Mouse (Mus musculus) midbrain, embryonic 16.5 days (tissue): ENCODE measurements around the gene Tmc8. TPM values are rescaled to one million over a fixed set of nuclear protein-coding genes. Genes with fewer than 3 reads are reported as not detected.
"Not testable (repeated sequence)": the region's sequence is repeated elsewhere in the genome, so short reads cannot be mapped to it uniquely, and the experiment has no call there.

Experiments used
- ATAC-seq: fragments of 200-750 bp; cut with Nextera tagmentation; 2 replicates; pipeline ENCODE4 v1.8.0; 2017; ENCODE audit warnings: moderate TSS enrichment
- H3K27ac ChIP-seq: fragments of 300-500 bp; sonication (generic); 2 replicates; pipeline ENCODE4 v1.5.1; 2014; ENCODE audit warnings: mild to moderate bottlenecking, low read length, mixed read lengths
- H3K27me3 ChIP-seq: fragments of 300-500 bp; sonication (generic); 2 replicates; pipeline ENCODE4 v1.6.1; 2014; ENCODE audit warnings: low read depth, low read length, mixed read lengths; ENCODE audit not compliant: control insufficient read depth, insufficient read depth
- H3K36me3 ChIP-seq: fragments of 300-500 bp; sonication (generic); 2 replicates; pipeline ENCODE4 v1.6.1; 2014; ENCODE audit warnings: mild to moderate bottlenecking, low read length, moderate library complexity, mixed read lengths; ENCODE audit not compliant: control insufficient read depth, insufficient read depth
- H3K4me1 ChIP-seq: fragments of 300-500 bp; sonication (generic); 2 replicates; pipeline ENCODE4 v1.6.1; 2014; ENCODE audit warnings: mild to moderate bottlenecking, low read length, mixed read lengths; ENCODE audit not compliant: control insufficient read depth, insufficient read depth
- H3K4me2 ChIP-seq: fragments of 300-500 bp; sonication (generic); 2 replicates; pipeline ENCODE4 v1.6.1; 2014; ENCODE audit warnings: mild to moderate bottlenecking, low read length, mixed read lengths
- H3K4me3 ChIP-seq: fragments of 300-500 bp; sonication (generic); 2 replicates; pipeline ENCODE4 v1.5.1; 2014; ENCODE audit warnings: low read depth, mild to moderate bottlenecking, low read length, moderate library complexity, mixed read lengths
- H3K9ac ChIP-seq: fragments of 300-500 bp; sonication (generic); 2 replicates; pipeline ENCODE4 v1.6.1; 2014; ENCODE audit warnings: low read depth, low read length, mixed read lengths
- H3K9me3 ChIP-seq: fragments of 300-500 bp; sonication (generic); replicated peaks from 2 replicates; pipeline ENCODE4 v1.6.1; 2014; ENCODE audit warnings: mild to moderate bottlenecking, low read length, mixed read lengths; ENCODE audit not compliant: control insufficient read depth, poor library complexity, severe bottlenecking
- WGBS: fragments of 180-500 bp; shearing (Covaris S2); extraction: QIAGEN DNeasy Blood & Tissue Kit; methylation state at CpG from one replicate; pipeline ENCODE4 v1.1.7; 2014; 5-methylcytosine and 5-hydroxymethylcytosine counted together
- polyA plus RNA-seq: library from polyadenylated mRNA; unstranded; fragments of >200 nt; fragmentation: Nextera tagmentation; extraction: Ambion mirVana; gene quantifications from 2 replicates; pipeline ENCODE4 v1.2.1, GENCODE M21; 2015

Gene Tmc8
- polyA plus RNA-seq, 1 experiment from 2014 or later = 0.73 TPM

DNA sequence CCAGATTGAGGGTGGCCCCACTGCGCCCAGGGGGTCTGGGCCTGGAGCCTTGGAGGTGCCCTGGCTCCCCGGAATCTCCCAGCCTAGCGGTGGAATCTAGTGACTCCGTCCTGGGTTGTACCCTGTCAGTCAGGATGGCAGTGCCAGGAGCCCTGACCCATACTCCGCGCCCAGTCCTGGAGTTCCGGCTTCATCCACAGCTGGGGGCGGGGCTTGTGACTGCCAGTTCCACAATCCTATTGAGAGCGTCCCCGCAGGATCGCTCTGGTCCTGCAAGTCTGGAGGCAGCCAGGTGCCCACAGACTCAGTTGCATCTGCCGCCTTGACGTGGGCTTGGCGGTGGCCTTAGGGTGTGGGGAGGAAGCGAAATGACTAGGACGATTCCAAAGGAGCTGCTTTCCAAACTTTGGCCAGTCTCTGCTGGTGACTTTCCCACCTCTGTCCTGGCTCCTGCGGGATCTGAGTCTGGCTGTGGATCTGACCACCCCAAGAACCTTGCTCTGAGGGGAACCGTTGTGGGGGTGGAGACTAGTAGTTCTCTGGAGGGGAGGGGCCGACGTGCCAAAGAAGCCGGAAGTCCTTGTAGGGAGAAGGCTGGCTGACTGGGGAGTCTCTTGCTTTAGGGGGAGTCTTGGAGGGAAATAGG lies 28.6 kb downstream of the Tmc8 start:
- Histone ChIP-seq H3K9ac (peak overlapping the region; percentile 49), H3K4me1 (peaks cover 10% of the 10 kb centered on the region; the same call in 1 of the 2 replicates), H3K36me3 (no peaks in the 10 kb centered on the region), H3K4me3 (peak overlapping the region; percentile 46), H3K27me3 (peaks cover 14% of the 10 kb centered on the region), H3K9me3 (no peaks in the 10 kb centered on the region), H3K27ac (no peak overlapping the region), H3K4me2 (peak overlapping the region; percentile 95)
- WGBS = under 1% methylated on average over 21 of the region's 21 CpGs
- peak; percentile 85 for ATAC-seq

DNA sequence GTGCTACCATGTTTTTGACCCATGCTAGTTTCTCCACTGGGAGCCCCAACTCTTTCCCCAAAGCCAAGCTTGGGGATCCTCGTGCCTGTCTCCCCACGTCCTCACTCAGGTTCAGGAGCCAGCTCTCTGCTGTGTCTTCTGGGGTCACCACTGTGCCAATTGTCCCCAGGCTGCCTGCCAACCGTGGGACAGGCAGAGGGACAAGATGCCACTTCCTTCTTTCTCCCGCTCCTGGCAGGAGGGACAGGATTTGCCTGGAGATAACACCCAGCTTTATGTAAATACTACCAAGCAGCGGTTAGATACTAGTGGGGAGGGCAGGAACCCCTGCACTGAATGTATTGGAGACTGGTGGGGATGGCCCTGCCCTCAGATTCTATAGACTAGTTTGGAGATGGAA lies 32.0 kb downstream of the Tmc8 start:
- Histone ChIP-seq H3K36me3 (no peaks in the 10 kb centered on the region), H3K9me3 (no peaks in the 10 kb centered on the region), H3K9ac (no peak overlapping the region), H3K27ac (no peak overlapping the region), H3K27me3 (peaks cover 12% of the 10 kb centered on the region), H3K4me3 (no peak overlapping the region), H3K4me2 (no peak overlapping the region), H3K4me1 (peaks cover 10% of the 10 kb centered on the region; the same call in 1 of the 2 replicates)
- no peak for ATAC-seq
- 77% methylated on average over 5 of the region's 5 CpGs for WGBS

DNA sequence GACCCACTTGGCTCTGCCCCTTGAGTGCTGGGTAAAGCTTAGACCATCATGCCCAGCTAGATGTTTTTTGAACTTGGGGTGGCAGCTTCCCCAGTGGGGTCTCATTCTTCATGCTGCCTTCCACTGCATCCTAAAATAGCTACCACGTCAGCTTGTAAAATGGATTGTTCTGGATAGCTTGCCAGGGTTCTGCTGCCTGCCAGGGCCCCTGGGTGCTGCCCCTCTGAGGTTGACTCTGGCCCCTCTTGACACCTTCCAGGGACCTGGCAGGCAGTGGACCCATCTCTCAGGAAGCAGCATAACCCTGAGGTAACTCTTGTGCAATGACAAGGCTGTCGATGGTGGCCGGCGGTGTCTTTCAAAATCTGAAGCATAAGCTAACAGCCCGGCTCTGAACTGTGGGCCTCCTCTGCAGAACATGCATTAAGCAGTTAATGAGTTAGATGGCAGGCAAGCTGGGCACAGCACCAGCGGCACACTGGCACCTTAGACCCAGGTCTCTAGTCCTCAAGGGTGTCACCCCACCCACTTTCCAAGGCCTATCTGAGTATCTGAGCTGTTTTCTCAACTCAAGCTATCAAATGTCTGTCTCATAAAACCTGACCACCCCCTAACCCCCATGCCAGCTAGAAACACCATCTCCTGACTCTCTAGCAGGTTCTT lies 33.0 kb downstream of the Tmc8 start:
- H3K36me3 ChIP-seq = no peaks in the 10 kb centered on the region
- H3K27me3 ChIP-seq = peaks cover 6% of the 10 kb centered on the region
- no peak overlapping the region for H3K4me2 ChIP-seq
- peaks cover 13% of the 10 kb centered on the region for H3K4me1 ChIP-seq
- H3K27ac ChIP-seq = no peak overlapping the region
- no peak overlapping the region for H3K4me3 ChIP-seq
- H3K9ac ChIP-seq = no peak overlapping the region
- no peak for ATAC-seq
- no peaks in the 10 kb centered on the region for H3K9me3 ChIP-seq
- 95% methylated on average over 6 of the region's 6 CpGs for WGBS

DNA sequence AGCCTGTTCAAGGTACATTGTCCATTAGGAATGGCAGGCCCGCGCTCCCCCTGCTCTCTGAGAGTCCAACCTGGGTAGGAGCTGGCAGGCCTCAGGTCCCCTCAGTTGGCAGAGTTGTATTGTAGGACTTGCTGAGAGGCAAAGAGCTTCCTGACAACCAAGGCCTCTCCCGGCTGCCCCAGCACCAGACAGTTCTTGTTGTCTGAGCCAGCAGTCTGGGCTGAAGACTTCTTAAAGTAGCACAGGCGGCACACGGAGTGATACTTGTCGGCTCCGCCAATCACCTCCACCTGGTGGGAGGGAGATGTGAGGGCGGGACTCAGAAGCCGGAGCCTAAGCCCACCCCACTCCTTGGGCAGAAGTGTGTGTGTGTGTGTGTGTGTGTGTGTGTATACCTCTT lies 34.0 kb downstream of the Tmc8 start:
- H3K36me3 ChIP-seq, H3K27ac ChIP-seq, H3K4me3 ChIP-seq, H3K27me3 ChIP-seq, ATAC-seq, H3K4me1 ChIP-seq, H3K9me3 ChIP-seq, H3K9ac ChIP-seq, H3K4me2 ChIP-seq: not testable (repeated sequence)
- WGBS = 86% methylated on average over 9 of the region's 9 CpGs

- Histone ChIP-seq H3K4me3 (no peak overlapping the region), H3K36me3 (no peaks in the 10 kb centered on the region), H3K4me2 (no peak overlapping the region), H3K9ac (no peak overlapping the region), H3K9me3 (no peaks in the 10 kb centered on the region), H3K4me1 (peaks cover 3% of the 10 kb centered on the region; the same call in 1 of the 2 replicates), H3K27me3 (no peaks in the 10 kb centered on the region), H3K27ac (no peak overlapping the region)
- 88% methylated on average over 13 of the region's 13 CpGs for WGBS
- ATAC-seq = no peak
Observed at GRCm38 (mm10) chr11:117816389-117816996, 34.6 kb downstream of the Tmc8 start.

GRCm38 (mm10) chr11:117819095-117819494 lies 37.2 kb downstream of the Tmc8 start:
- ATAC-seq = no peak
- Histone ChIP-seq H3K9ac (no peak overlapping the region), H3K9me3 (no peaks in the 10 kb centered on the region), H3K4me3 (no peak overlapping the region), H3K4me2 (no peak overlapping the region), H3K27ac (no peak overlapping the region), H3K27me3 (no peaks in the 10 kb centered on the region), H3K36me3 (no peaks in the 10 kb centered on the region), H3K4me1 (peaks cover 5% of the 10 kb centered on the region)
- 53% methylated on average over 8 of the region's 8 CpGs for WGBS

DNA sequence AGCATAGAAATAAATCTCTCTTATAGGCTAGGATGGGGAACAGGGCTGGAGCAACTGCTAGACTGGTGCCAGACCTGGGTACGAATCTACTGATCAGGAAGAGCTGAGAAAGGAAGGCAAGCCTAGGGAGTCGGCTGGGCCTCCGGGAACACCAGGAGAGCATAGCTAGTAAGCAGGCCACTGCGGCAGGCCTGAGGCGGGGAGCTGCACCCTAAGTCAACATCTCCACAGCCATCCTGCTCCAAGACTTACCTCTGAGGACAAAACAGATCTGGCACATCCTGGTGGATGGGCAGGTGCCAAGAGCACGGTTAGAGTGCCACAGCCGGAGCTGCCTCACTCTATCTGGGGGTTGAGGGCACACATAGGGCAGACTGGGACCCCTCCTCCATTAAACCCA lies 38.3 kb downstream of the Tmc8 start:
- no peak overlapping the region for H3K27ac ChIP-seq
- no peak overlapping the region for H3K4me3 ChIP-seq
- H3K9me3 ChIP-seq = no peaks in the 10 kb centered on the region
- H3K4me2 ChIP-seq = no peak overlapping the region
- H3K9ac ChIP-seq = no peak overlapping the region
- no peaks in the 10 kb centered on the region for H3K36me3 ChIP-seq
- peaks cover 13% of the 10 kb centered on the region for H3K4me1 ChIP-seq
- WGBS = 94% methylated on average over 7 of the region's 7 CpGs
- no peaks in the 10 kb centered on the region for H3K27me3 ChIP-seq
- ATAC-seq = no peak

DNA sequence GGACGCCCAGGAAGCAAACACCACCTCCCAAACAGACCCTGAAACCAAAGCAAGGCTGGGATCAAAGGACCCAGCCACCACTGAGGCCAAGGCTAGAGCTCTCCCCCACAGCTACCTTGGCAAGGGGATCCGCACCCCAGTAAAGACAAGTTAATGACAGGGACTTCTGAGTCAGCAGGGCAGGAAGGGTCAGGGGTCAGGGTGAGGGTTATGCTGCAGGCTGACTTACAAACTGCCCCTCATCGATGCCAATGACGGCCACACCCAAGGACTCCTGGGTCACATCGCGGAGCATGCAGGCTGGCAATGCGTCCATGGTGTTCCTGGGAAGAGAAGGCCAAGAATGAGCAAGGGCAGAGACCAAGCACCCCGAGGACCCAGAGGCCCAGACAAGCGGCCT lies 40.0 kb downstream of the Tmc8 start:
- Histone ChIP-seq H3K4me3 (no peak overlapping the region), H3K36me3 (no peaks in the 10 kb centered on the region), H3K4me2 (no peak overlapping the region), H3K9ac (no peak overlapping the region), H3K27me3 (no peaks in the 10 kb centered on the region), H3K9me3 (no peaks in the 10 kb centered on the region), H3K27ac (no peak overlapping the region), H3K4me1 (peaks cover 23% of the 10 kb centered on the region)
- no peak for ATAC-seq
- WGBS = 92% methylated on average over 9 of the region's 9 CpGs

DNA sequence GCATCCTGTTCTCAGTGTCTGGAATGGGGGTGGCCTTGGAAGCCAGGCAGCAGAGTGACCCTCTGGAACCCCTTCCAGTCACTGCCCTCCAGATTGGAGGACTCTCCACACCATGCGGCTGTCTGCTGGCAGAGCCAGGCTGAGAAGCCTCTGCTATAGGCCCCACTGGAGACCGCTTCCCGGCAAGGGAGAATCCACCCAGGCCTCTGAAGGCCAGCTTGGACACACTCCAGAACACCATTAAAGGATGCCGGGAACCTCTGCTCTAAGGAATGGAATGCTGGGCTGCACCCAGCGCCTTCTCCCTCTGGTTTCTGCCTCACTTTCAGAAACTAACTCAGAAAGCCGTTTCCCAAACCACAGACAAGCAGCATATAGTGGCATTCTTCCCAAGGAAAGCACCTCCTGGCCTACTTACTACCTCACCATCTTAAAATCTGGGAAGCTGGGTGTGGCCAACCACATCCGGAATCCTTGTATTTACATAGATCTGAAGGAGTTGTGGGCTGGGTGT lies 40.9 kb downstream of the Tmc8 start:
- Histone ChIP-seq H3K4me1 (peaks cover 23% of the 10 kb centered on the region), H3K4me2 (no peak overlapping the region), H3K36me3 (no peaks in the 10 kb centered on the region), H3K27ac (no peak overlapping the region), H3K4me3 (no peak overlapping the region), H3K27me3 (no peaks in the 10 kb centered on the region), H3K9ac (no peak overlapping the region), H3K9me3 (no peaks in the 10 kb centered on the region)
- no peak for ATAC-seq
- 86% methylated on average over 7 of the region's 7 CpGs for WGBS
